Mouse (Mus musculus) gastrocnemius, postnatal 14 days (tissue): Measurements from ENCODE around the gene Ascc1. TPM values are rescaled to one million over a fixed set of nuclear protein-coding genes. Genes with fewer than 3 reads are reported as not detected.
A peak's percentile ranks its signal among the peaks of the same experiment; 100 is the strongest.
"Not testable (repeated sequence)": the region's sequence is repeated elsewhere in the genome, so short reads cannot be mapped to it uniquely, and the experiment has no call there.

Experiments used
- DNase-seq: peaks from one replicate; pipeline ENCODE4 v3.0.0; 2021; ENCODE audit warnings: mixed read lengths
- intact Hi-C: fragments of 180-260 bp; cut with DNase I; formaldehyde crosslinking; loops from one replicate; pipeline ENCODE4 v1.15.1; 2025; ENCODE audit warnings: low total_unique reads
- microRNA-seq, 2 experiments: library from miRNA; unstranded; fragments of <30 nt; microRNA quantifications; one replicate each; pipeline ENCODE4 v1.2.0; 2021
- total RNA-seq, 2 experiments: library from RNA; stranded (reverse); gene quantifications; 2 replicates each; pipeline ENCODE4 v1.2.3; 2021

The Ascc1 gene
- total RNA-seq, 2 experiments from 2014 or later = 11.2 to 13.2 TPM

DNA sequence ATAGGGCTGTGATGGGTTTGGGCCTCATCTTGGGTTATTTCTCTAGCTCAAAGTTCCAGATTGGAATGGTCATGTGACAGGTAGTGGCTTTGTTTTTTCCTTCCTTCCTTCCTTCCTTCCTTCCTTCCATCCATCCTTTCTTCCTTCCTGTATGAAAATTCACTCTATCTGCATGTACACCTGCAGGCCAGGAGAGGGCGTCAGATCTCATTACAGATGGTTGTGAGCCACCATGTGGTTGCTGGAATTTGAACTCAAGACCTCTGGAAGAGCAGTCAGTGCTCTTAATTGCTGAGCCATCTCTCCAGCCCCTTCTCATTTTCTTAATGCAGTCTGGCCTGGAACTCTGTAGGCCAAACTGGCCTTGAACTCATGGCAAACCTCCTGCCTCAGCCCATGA, 133.4 kb downstream of the Ascc1 start:
- intact Hi-C loops = not testable (repeated sequence)

DNA sequence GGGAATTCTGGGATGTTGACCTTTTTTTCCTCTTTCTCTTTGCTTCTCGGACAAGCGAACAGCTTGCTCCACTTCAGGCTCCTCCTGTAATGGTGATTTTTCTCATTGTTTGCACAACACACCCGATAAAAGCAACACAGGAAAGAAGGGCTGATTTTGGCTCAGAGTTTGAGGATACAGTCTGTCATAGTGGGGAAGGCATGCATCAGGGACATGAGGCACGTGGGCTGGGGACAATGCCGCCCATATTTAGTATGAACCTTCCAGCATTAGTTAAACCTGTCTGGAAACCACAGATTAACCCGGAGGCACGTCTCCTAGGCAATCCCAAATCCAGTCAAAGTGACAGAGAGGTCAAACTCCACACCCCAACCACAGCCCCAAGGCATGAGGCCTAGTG, 134.3 kb downstream of the Ascc1 start:
- no peak for DNase-seq
- intact Hi-C loops = no loop called here

More for the DNA sequence above, 133.4 kb downstream of the Ascc1 start:
- DNase-seq = not testable (repeated sequence)

DNA sequence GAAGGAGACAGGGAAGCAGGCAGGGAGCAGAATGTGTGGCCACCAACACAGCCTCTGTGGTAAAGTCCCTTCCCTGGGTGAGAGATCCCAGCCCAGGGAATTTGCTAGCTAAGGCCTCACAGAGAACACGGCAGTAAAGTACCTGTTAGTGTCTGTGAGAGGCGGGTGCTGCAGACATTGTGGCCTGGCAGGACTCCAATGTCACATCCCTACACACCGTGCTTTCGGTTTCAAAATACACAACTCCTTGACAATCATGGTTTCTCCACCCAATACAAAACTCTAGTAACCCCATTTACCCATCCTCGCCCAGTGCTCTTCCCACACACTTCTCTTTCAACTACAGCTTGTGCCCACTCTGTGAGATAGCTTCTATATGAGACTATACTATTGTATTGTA, 136.1 kb downstream of the Ascc1 start:
- intact Hi-C loops = no loop called here

DNA sequence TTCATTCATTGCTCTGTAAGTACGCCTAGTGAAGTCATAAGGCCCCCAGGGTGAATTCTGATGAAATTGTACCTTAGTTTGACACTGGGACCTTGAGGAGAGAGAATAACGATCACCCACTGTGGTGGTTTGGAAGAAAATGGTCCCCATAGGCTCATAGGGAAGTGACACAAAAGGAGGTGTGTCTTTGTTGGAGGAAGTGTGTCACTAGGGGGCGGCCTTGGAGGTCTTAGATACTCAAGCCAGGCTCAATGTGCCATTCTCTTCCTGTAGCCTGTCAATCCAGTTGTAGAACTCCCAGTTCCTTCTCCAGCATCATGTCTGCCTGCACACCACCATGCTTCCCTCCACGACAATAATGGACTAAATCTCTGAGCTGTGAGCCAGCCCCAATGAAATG, 138.1 kb downstream of the Ascc1 start:
- intact Hi-C loops = no loop called here
- DNase-seq = no peak

More for the DNA sequence above, 136.1 kb downstream of the Ascc1 start:
- DNase-seq = no peak

DNA sequence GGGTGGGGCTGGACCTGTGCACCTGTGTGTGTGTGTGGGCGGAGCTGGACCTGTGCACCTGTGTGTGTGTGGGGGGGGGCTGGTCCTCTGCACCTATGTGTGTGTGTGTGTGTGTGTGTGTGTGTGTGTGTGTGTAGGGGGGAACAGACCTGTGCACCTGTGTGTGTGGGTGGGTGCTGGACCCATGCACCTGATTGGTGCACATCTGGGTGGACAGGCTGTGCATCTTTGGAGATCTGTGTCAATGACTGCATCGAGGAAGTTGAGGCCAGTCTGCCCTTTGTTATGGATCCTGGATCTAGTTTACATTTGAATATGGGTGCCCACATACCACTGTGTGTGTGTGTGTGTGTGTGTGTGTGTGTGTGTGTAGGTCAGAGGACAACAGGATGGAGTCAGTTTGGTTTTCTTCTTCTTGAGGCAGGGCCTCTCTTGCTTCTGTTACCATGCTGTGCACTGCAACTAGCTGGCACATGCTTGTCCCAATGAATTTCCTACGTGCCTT, 139.1 kb downstream of the Ascc1 start:
- intact Hi-C loops = no loop called here
- DNase-seq = no peak

DNA sequence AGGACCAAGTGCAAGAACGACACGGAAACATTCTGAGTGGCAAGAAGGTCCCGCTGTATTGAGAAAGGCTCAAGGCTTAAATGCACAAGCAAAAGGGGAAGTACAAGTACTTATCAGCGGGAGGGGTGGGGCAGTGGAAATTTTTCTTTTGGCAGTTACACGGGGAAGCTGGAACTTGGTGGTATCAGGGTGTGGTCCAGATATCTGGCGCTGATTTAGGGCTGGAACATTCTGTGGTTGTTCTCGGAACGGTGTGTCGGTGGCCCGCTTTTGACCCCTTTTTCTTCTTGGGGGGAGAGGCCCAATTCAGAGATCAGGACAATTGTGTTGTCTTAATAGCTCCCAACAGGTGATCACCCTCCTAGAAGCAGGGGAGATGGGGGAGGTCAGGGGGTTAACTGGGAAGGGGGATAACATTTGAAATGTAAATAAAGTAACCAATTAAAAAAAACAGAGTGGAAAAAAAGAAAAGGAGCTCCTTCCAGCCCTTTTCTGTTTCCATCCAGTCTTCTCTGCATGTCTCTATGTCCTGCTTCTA, 145.0 kb downstream of the Ascc1 start:
- intact Hi-C loops = loop anchor here (2.0 kb wide), 1 partner anchor 95 kb away; no protein-coding TSS in a partner anchor
- not testable (repeated sequence) for DNase-seq

DNA sequence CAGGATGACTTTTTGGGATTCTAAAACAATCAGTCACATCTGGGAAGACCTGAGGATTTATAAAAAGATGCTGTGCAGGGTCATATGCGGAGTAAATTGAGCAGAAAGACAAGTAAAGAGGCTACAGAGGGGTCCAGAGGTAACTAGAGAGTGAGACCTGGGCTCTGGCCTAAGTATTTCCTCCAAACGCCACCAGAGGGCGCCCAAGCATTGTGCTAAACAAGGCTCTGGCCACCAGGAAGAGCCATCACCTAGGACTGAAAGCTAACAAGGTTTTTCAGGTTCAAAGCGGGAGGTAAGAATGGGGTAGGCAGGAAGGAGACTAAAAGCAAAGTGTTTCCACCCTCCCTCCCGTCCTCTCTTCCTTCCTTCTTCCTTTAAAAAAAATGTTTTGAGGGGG, 145.5 kb downstream of the Ascc1 start:
- intact Hi-C loops = no loop called here

More for the DNA sequence above, 145.5 kb downstream of the Ascc1 start:
- DNase-seq = peak; percentile 70

Small RNA genes within 50 kb of the gene (microRNA-seq; reads per million reads assigned to microRNA genes)
- gene Mir6906 = 0 reads per million in 2 experiments

Other genes with a start within 250 kb of the Ascc1 start
- 10 to 100 TPM; 45.5 to 47.5 TPM for gene Dnajb12, start 123.2 kb upstream of the Ascc1 start, total RNA-seq
- 10 to 100 TPM; 15.4 to 70.6 TPM for gene Ddit4, start 51.0 kb upstream of the Ascc1 start, total RNA-seq
- 10 to 100 TPM; 35.6 to 47.3 TPM for gene Anapc16, start 330 bp downstream of the Ascc1 start, total RNA-seq
- gene Spock2, start 103.4 kb downstream of the Ascc1 start, total RNA-seq = 10 to 100 TPM in 1 of 2 experiments, 1 to 10 TPM in 1; 6.2 to 10.5 TPM
- 1 to 10 TPM; 1.1 to 1.4 TPM for gene Chst3, start 216.5 kb downstream of the Ascc1 start, total RNA-seq